Mouse (Mus musculus): ENCODE measurements around the gene Tor2a. TPM values are rescaled to one million over a fixed set of nuclear protein-coding genes. Genes with fewer than 3 reads are reported as not detected.

Gene Tor2a
- polyA plus RNA-seq, 1 experiment from 2014 or later, result 59.8 TPM

GRCm38 (mm10) chr2:32808816-32809566 is 52.0 kb downstream of the Tor2a start:
- peaks cover 10% of the 10 kb centered on the region for H3K4me1 ChIP-seq
- DNase-seq (ENCODE audit: low spot score), result no peak
- no peaks in the 10 kb centered on the region for H3K9me3 ChIP-seq (replicated peaks)
- no peaks in the 10 kb centered on the region for H3K27me3 ChIP-seq (ENCODE audit: low read depth, poor library complexity, severe bottlenecking)
- H3K27ac ChIP-seq (replicated peaks), result no peak overlapping the region
- H3K36me3 ChIP-seq, result peaks cover 79% of the 10 kb centered on the region
- no peak overlapping the region for H3K4me3 ChIP-seq
- WGBS, result 93% methylated on average over 14 of the region's 14 CpGs

MicroRNA genes within 50 kb of the gene (microRNA counts, 519-probe panel; counts per million panel counts)
- not detected for microRNA mmu-miR-2861

Small RNA genes within 50 kb of the gene (microRNA-seq; reads per million reads assigned to microRNA genes)
- gene Mir2861 (not detected), gene Mir3960 (not detected)

Other genes starting within 250 kb of the Tor2a start
- 6.8 and 7.9 TPM in 2 replicates for gene Fam102a, start 221.9 kb upstream of the Tor2a start, polyA plus RNA-seq (2016; fragmentation: Nextera tagmentation; extraction: Ambion mirVana)
- 113 and 116 TPM in 2 replicates for gene Dpm2, start 186.4 kb upstream of the Tor2a start, polyA plus RNA-seq (2016; fragmentation: Nextera tagmentation; extraction: Ambion mirVana)
- gene Pip5kl1, start 182.4 kb upstream of the Tor2a start, polyA plus RNA-seq (2016; fragmentation: Nextera tagmentation; extraction: Ambion mirVana), result 1.9 and 2.8 TPM in 2 replicates
- gene 9430097D07Rik, start 181.6 kb upstream of the Tor2a start, polyA plus RNA-seq (2016; fragmentation: Nextera tagmentation; extraction: Ambion mirVana), result 0.17 and 0.22 TPM in 2 replicates
- 15.9 and 17.1 TPM in 2 replicates for gene St6galnac4, start 170.1 kb upstream of the Tor2a start, polyA plus RNA-seq (2016; fragmentation: Nextera tagmentation; extraction: Ambion mirVana)
- gene St6galnac6, start 157.5 kb upstream of the Tor2a start, polyA plus RNA-seq (2016; fragmentation: Nextera tagmentation; extraction: Ambion mirVana), result 10.8 and 11.9 TPM in 2 replicates
- 26.4 and 30.3 TPM in 2 replicates for gene Ak1, start 135.5 kb upstream of the Tor2a start, polyA plus RNA-seq (2016; fragmentation: Nextera tagmentation; extraction: Ambion mirVana)
- 25.6 and 29.2 TPM in 2 replicates for gene Eng, start 110.6 kb upstream of the Tor2a start, polyA plus RNA-seq (2016; fragmentation: Nextera tagmentation; extraction: Ambion mirVana)
- gene Fpgs, start 53.1 kb upstream of the Tor2a start, polyA plus RNA-seq (2016; fragmentation: Nextera tagmentation; extraction: Ambion mirVana), result 25.6 and 27.9 TPM in 2 replicates
- gene Cdk9, start 44.2 kb upstream of the Tor2a start, polyA plus RNA-seq (2016; fragmentation: Nextera tagmentation; extraction: Ambion mirVana), result 119 and 132 TPM in 2 replicates
- gene Sh2d3c, start 36.2 kb upstream of the Tor2a start, polyA plus RNA-seq (2016; fragmentation: Nextera tagmentation; extraction: Ambion mirVana), result 26.7 and 33.6 TPM in 2 replicates
- gene 6330409D20Rik, start 16.2 kb upstream of the Tor2a start, polyA plus RNA-seq (2016; fragmentation: Nextera tagmentation; extraction: Ambion mirVana), result 0.94 and 2.1 TPM in 2 replicates
- 0.31 TPM in 2 replicates for gene Ttc16, start 18.4 kb downstream of the Tor2a start, polyA plus RNA-seq (2016; fragmentation: Nextera tagmentation; extraction: Ambion mirVana)
- gene Ptrh1, start 18.6 kb downstream of the Tor2a start, polyA plus RNA-seq (2016; fragmentation: Nextera tagmentation; extraction: Ambion mirVana), result 5.2 TPM in 2 replicates
- 0.90 and 1.2 TPM in 2 replicates for gene Cfap157, start 27.2 kb downstream of the Tor2a start, polyA plus RNA-seq (2016; fragmentation: Nextera tagmentation; extraction: Ambion mirVana)
- 31.4 and 45.6 TPM in 2 replicates for gene Stxbp1, start 90.0 kb downstream of the Tor2a start, polyA plus RNA-seq (2016; fragmentation: Nextera tagmentation; extraction: Ambion mirVana)
- gene Fam129b, start 118.9 kb downstream of the Tor2a start, polyA plus RNA-seq (2016; fragmentation: Nextera tagmentation; extraction: Ambion mirVana), result 23.5 and 25.5 TPM in 2 replicates
- gene Rpl12, start 204.3 kb downstream of the Tor2a start, polyA plus RNA-seq (2016; fragmentation: Nextera tagmentation; extraction: Ambion mirVana), result 144 and 172 TPM in 2 replicates
- 9.8 and 12.9 TPM in 2 replicates for gene Lrsam1, start 204.4 kb downstream of the Tor2a start, polyA plus RNA-seq (2016; fragmentation: Nextera tagmentation; extraction: Ambion mirVana)
- 19.5 and 23.3 TPM in 2 replicates for gene Slc2a8, start 224.8 kb downstream of the Tor2a start, polyA plus RNA-seq (2016; fragmentation: Nextera tagmentation; extraction: Ambion mirVana)